Mouse (Mus musculus) heart, adult 2 months (tissue): ENCODE data around the gene Tmprss12. TPM values are rescaled to one million over a fixed set of nuclear protein-coding genes. Genes with fewer than 3 reads are reported as not detected.
"Not testable (repeated sequence)": the region's sequence is repeated elsewhere in the genome, so short reads cannot be mapped to it uniquely, and the experiment has no call there.

Source experiments
- DNase-seq, 2 experiments: peaks; one replicate each; pipeline ENCODE4 v3.0.0; 2021
- H3K27ac ChIP-seq: fragments of 200-600 bp; 2 replicates; pipeline ENCODE4 v1.8.1; 2022
- H3K27me3 ChIP-seq: fragments of 200-500 bp; 2 replicates; pipeline ENCODE4 v1.6.1; 2012; ENCODE audit warnings: mild to moderate bottlenecking, low read length, inconsistent platforms, mixed read lengths; ENCODE audit not compliant: control insufficient read depth, insufficient read depth
- H3K36me3 ChIP-seq: fragments of 200-500 bp; 2 replicates; pipeline ENCODE4 v1.6.1; 2012; ENCODE audit warnings: low read length, inconsistent platforms; ENCODE audit not compliant: control insufficient read depth, insufficient read depth
- H3K4me1 ChIP-seq: fragments of 200-500 bp; 2 replicates; pipeline ENCODE4 v1.6.1; 2011; ENCODE audit warnings: low read length; ENCODE audit not compliant: control insufficient read depth, insufficient read depth
- H3K4me3 ChIP-seq: fragments of 200-600 bp; 2 replicates; pipeline ENCODE4 v1.8.1; 2022
- H3K79me2 ChIP-seq: fragments of 200-500 bp; replicated peaks from 2 replicates; pipeline ENCODE4 v1.6.1; 2012; ENCODE audit warnings: mild to moderate bottlenecking, inconsistent platforms, low read length, moderate library complexity, mixed read lengths; ENCODE audit not compliant: control insufficient read depth, insufficient read depth
- H3K9ac ChIP-seq: fragments of 200-500 bp; 2 replicates; pipeline ENCODE4 v1.6.1; 2012; ENCODE audit warnings: low read depth, mild to moderate bottlenecking, control low read depth, inconsistent platforms, low read length, mixed read lengths
- CTCF ChIP-seq: fragments of 200-600 bp; IDR thresholded peaks from 2 replicates; pipeline ENCODE4 v1.8.1; 2022; ENCODE audit warnings: antibody characterized with exemption, mild to moderate bottlenecking, moderate library complexity
- EP300 ChIP-seq: fragments of 200-500 bp; IDR thresholded peaks from 2 replicates; pipeline ENCODE4 v1.6.1; 2011; ENCODE audit warnings: low read depth, low read length, control low read depth; ENCODE audit not compliant: insufficient read depth
- POLR2A ChIP-seq: fragments of 200-500 bp; IDR thresholded peaks from 2 replicates; pipeline ENCODE4 v1.6.1; 2011; ENCODE audit warnings: mild to moderate bottlenecking, low read depth, low read length, control low read depth; ENCODE audit not compliant: insufficient read depth
- whole genome bisulfite sequencing: fragments of 180-500 bp; shearing (Covaris S2); methylation state at CpG from one replicate; pipeline ENCODE4 v1.1.7; 2018; 5-methylcytosine and 5-hydroxymethylcytosine counted together
- intact Hi-C: fragments of 180-260 bp; cut with DNase I; formaldehyde crosslinking; loops from one replicate; pipeline ENCODE4 v1.15.1; 2025
- polyA plus RNA-seq: library from polyadenylated mRNA; depleted of rRNA; stranded (reverse); fragments of >200 nt; gene quantifications from 2 replicates; pipeline ENCODE4 v1.2.3, GENCODE M21; 2012
- total RNA-seq, 2 experiments: library from RNA; stranded (reverse); gene quantifications; 2 replicates each; pipeline ENCODE4 v1.2.3; 2021

The Tmprss12 gene
- total and polyA plus RNA-seq, 3 experiments = not detected

- TF ChIP-seq CTCF (no peak), EP300 (no peak), POLR2A (no peak)
- Histone ChIP-seq H3K9ac (no peak overlapping the region), H3K79me2 (no peaks in the 10 kb centered on the region), H3K4me3 (no peak overlapping the region), H3K27me3 (no peaks in the 10 kb centered on the region), H3K4me1 (peaks cover 3% of the 10 kb centered on the region; the same call in 1 of the 2 replicates), H3K36me3 (no peaks in the 10 kb centered on the region), H3K27ac (no peak overlapping the region)
- no peak for DNase-seq
- intact Hi-C loops = loop anchor here (10.0 kb wide), 2 partner anchors 54 to 56 kb away; no protein-coding TSS in a partner anchor
- WGBS = 63% methylated on average over 9 of the region's 9 CpGs
These were observed 39.8 kb downstream of the Tmprss12 start for GRCm38 (mm10) chr15:100320295-100320905.

GRCm38 (mm10) chr15:100321134-100321533 is 40.5 kb downstream of the Tmprss12 start:
- no peaks in the 10 kb centered on the region for H3K36me3 ChIP-seq
- DNase-seq = peak; percentile 59 to 65
- intact Hi-C loops = loop anchor here (10.0 kb wide), 2 partner anchors 54 to 56 kb away; no protein-coding TSS in a partner anchor
- no peaks in the 10 kb centered on the region for H3K27me3 ChIP-seq
- peaks cover 3% of the 10 kb centered on the region; the same call in 1 of the 2 replicates for H3K4me1 ChIP-seq
- H3K79me2 ChIP-seq = no peaks in the 10 kb centered on the region
- TF ChIP-seq EP300 (peak; percentile 55; the same call in 1 of the 2 replicates), POLR2A (no peak), CTCF (peak; percentile 65)
- H3K9ac ChIP-seq = no peak overlapping the region
- H3K27ac ChIP-seq = no peak overlapping the region
- 47% methylated on average over 5 of the region's 5 CpGs for WGBS
- no peak overlapping the region for H3K4me3 ChIP-seq

- WGBS = 66% methylated on average over 12 of the region's 12 CpGs
These were observed 43.5 kb downstream of the Tmprss12 start for GRCm38 (mm10) chr15:100324021-100324591.

GRCm38 (mm10) chr15:100325235-100325634 is 44.6 kb downstream of the Tmprss12 start:
- TF ChIP-seq CTCF (no peak), POLR2A (no peak), EP300 (no peak)
- Histone ChIP-seq H3K4me3 (no peak overlapping the region), H3K79me2 (no peaks in the 10 kb centered on the region), H3K27ac (no peak overlapping the region), H3K27me3 (no peaks in the 10 kb centered on the region), H3K36me3 (no peaks in the 10 kb centered on the region), H3K4me1 (no peaks in the 10 kb centered on the region), H3K9ac (no peak overlapping the region)
- no peak for DNase-seq
- intact Hi-C loops = loop anchor here (10.0 kb wide), 2 partner anchors 50 to 60 kb away; no protein-coding TSS in a partner anchor
- 91% methylated on average over 3 of the region's 3 CpGs for WGBS

More at GRCm38 (mm10) chr15:100324021-100324591, 43.5 kb downstream of the Tmprss12 start:
- Histone ChIP-seq H3K79me2 (no peaks in the 10 kb centered on the region), H3K27ac (no peak overlapping the region), H3K4me1 (no peaks in the 10 kb centered on the region), H3K36me3 (no peaks in the 10 kb centered on the region), H3K27me3 (no peaks in the 10 kb centered on the region), H3K9ac (no peak overlapping the region), H3K4me3 (no peak overlapping the region)
- intact Hi-C loops = loop anchor here (10.0 kb wide), 2 partner anchors 51 to 59 kb away; no protein-coding TSS in a partner anchor
- TF ChIP-seq CTCF = no peak
- TF ChIP-seq POLR2A = no peak
- no peak for TF ChIP-seq EP300
- DNase-seq = no peak

GRCm38 (mm10) chr15:100328089-100328488 is 47.5 kb downstream of the Tmprss12 start:
- H3K4me3 ChIP-seq, DNase-seq, H3K27me3 ChIP-seq, H3K27ac ChIP-seq, H3K79me2 ChIP-seq, H3K4me1 ChIP-seq, H3K36me3 ChIP-seq, H3K9ac ChIP-seq: not testable (repeated sequence)
- intact Hi-C loops = loop anchor here (10.0 kb wide), 2 partner anchors 47 to 63 kb away; no protein-coding TSS in a partner anchor
- 72% methylated on average over 4 of the region's 4 CpGs for WGBS

- 86% methylated on average over 10 of the region's 10 CpGs for WGBS
- intact Hi-C loops = loop anchor here (10.0 kb wide), 2 partner anchors 45 to 65 kb away; no protein-coding TSS in a partner anchor
- not testable (repeated sequence) for DNase-seq
These were observed 48.7 kb downstream of the Tmprss12 start for GRCm38 (mm10) chr15:100329336-100329735.

More at GRCm38 (mm10) chr15:100329336-100329735, 48.7 kb downstream of the Tmprss12 start:
- not testable (repeated sequence) for H3K4me3 ChIP-seq, H3K79me2 ChIP-seq, H3K9ac ChIP-seq, H3K36me3 ChIP-seq, H3K27ac ChIP-seq, H3K4me1 ChIP-seq, H3K27me3 ChIP-seq
